ENCODE assay signal across 10 mouse cellular contexts in genomic region chr15:25690066-25690745, GRCm38 (mm10).
DNase-seq lines count a peak whose midpoint lies in the region; ATAC-seq and TF ChIP-seq lines count a peak whose summit lies in the region.
"Had no signal": no experiment of that assay in that cellular context is flagged by ENCODE, and none has a peak within 500 bp of the region (broad histone marks: within the 10 kb centered on the region; RNA-seq: fewer than 3 reads in every experiment).

No protein-coding gene starts in this region.

- ATAC-seq in kidney, embryonic 14.5 days (ENCODE audit: low FRiP score, low TSS enrichment): no peak
- ATAC-seq in midbrain, embryonic 14.5 days (ENCODE audit: low FRiP score, low TSS enrichment): peak; percentile 73; the same call in 1 of the 2 replicates

- no peak overlapping the region for H3K9ac ChIP-seq in kidney, embryonic 14.5 days (ENCODE audit: low read depth, low read length)
- H3K9ac ChIP-seq in midbrain, embryonic 14.5 days (replicated peaks; ENCODE audit: low read length): no peak overlapping the region
- H3K9ac ChIP-seq: heart, embryonic 13.5 days; lung, embryonic 15.5 days had no signal

- no peaks in the 10 kb centered on the region for H3K9me3 ChIP-seq in kidney, embryonic 14.5 days (ENCODE audit: control insufficient read depth, low read length)
- H3K9me3 ChIP-seq in hindbrain, embryonic 10.5 days: no peaks in the 10 kb centered on the region
- no peaks in the 10 kb centered on the region for H3K9me3 ChIP-seq in midbrain, embryonic 14.5 days (ENCODE audit: control insufficient read depth, low read length)
- H3K9me3 ChIP-seq: lung, embryonic 15.5 days had no signal

- no peak for TF ChIP-seq POLR2A in brain, embryonic 14.5 days (IDR thresholded peaks at IDR 0.05; ENCODE audit: borderline replicate concordance, extremely low read depth, insufficient read depth, insufficient read length, poor library complexity, severe bottlenecking)

- H3K36me3 ChIP-seq in kidney, embryonic 14.5 days (ENCODE audit: control insufficient read depth, insufficient read depth, low read length): no peaks in the 10 kb centered on the region
- H3K36me3 ChIP-seq in hindbrain, embryonic 10.5 days: 0 out of 2 replicates have a peak, but pooled peaks cover 7% of the 10 kb centered on the region
- no peaks in the 10 kb centered on the region for H3K36me3 ChIP-seq in midbrain, embryonic 14.5 days (ENCODE audit: control insufficient read depth, insufficient read depth, low read length)
- H3K36me3 ChIP-seq: heart, embryonic 13.5 days had no signal

- 62% methylated on average over 15 of the region's 15 CpGs for WGBS in kidney, embryonic 14.5 days
- WGBS in hindbrain, embryonic 10.5 days: 34% methylated on average over 15 of the region's 15 CpGs
- 8% methylated on average over 15 of the region's 15 CpGs for WGBS in midbrain, embryonic 14.5 days

- intact Hi-C loops in left cerebral cortex, postnatal 25 days (cut with DNase I): no loop called here

- peaks cover 22% of the 10 kb centered on the region for H3K4me1 ChIP-seq in kidney, embryonic 14.5 days (ENCODE audit: control insufficient read depth, insufficient read depth, low read length)
- H3K4me1 ChIP-seq in hindbrain, embryonic 10.5 days (replicated peaks): peaks cover 53% of the 10 kb centered on the region
- peaks cover 21% of the 10 kb centered on the region for H3K4me1 ChIP-seq in midbrain, embryonic 14.5 days (ENCODE audit: control insufficient read depth, insufficient read depth, low read length)
- H3K4me1 ChIP-seq: heart, embryonic 13.5 days had no signal

- no peak overlapping the region for H3K27ac ChIP-seq in kidney, embryonic 14.5 days (ENCODE audit: low read depth, low read length)
- peak overlapping the region; percentile 71 for H3K27ac ChIP-seq in hindbrain, embryonic 10.5 days
- H3K27ac ChIP-seq in midbrain, embryonic 14.5 days (replicated peaks; ENCODE audit: low read depth, low read length): no peak overlapping the region
- H3K27ac ChIP-seq: heart, embryonic 13.5 days; lung, embryonic 15.5 days had no signal

- peak; percentile 6; the same call in 1 of the 2 replicates for TF ChIP-seq CTCF in brain, embryonic 14.5 days (IDR thresholded peaks at IDR 0.05; ENCODE audit: borderline replicate concordance, extremely low read depth, insufficient read depth, insufficient read length)

- DNase-seq in kidney, adult 18-20 months: peak; percentile 45
- DNase-seq in brain, embryonic 14.5 days (ENCODE audit: low read depth): peak; percentile 78
- DNase-seq in hindbrain, embryonic 10.5 days (ENCODE audit: low spot score): peak; percentile 32
- DNase-seq in midbrain, embryonic 14.5 days: peak; percentile 65
- DNase-seq in MN1 (ENCODE audit: low spot score): no peak
- DNase-seq in cerebellum, adult 8-10 months: no peak
- DNase-seq in left cerebral cortex, postnatal 25 days (ENCODE audit: low spot score in 2 of 2): no peak

- no peaks in the 10 kb centered on the region for H3K27me3 ChIP-seq in kidney, embryonic 14.5 days (ENCODE audit: control insufficient read depth, insufficient read depth, low read length)
- H3K27me3 ChIP-seq in hindbrain, embryonic 10.5 days (ENCODE audit: insufficient read depth, poor library complexity, severe bottlenecking): peaks cover 3% of the 10 kb centered on the region; the same call in 1 of the 2 replicates
- H3K27me3 ChIP-seq in midbrain, embryonic 14.5 days (ENCODE audit: control insufficient read depth, insufficient read depth, low read length): no peaks in the 10 kb centered on the region
- H3K27me3 ChIP-seq: lung, embryonic 15.5 days had no signal

- no peak overlapping the region for H3K4me3 ChIP-seq in kidney, embryonic 14.5 days (ENCODE audit: low read length)
- no peak overlapping the region for H3K4me3 ChIP-seq in hindbrain, embryonic 10.5 days
- no peak overlapping the region for H3K4me3 ChIP-seq in midbrain, embryonic 14.5 days (replicated peaks; ENCODE audit: low read depth, low read length)
- H3K4me3 ChIP-seq: heart, embryonic 13.5 days; lung, embryonic 15.5 days had no signal

- H3K4me2 ChIP-seq in kidney, embryonic 14.5 days (replicated peaks; ENCODE audit: low read depth, low read length): no peak overlapping the region
- H3K4me2 ChIP-seq in midbrain, embryonic 14.5 days (ENCODE audit: low read length): no peak overlapping the region
- H3K4me2 ChIP-seq: heart, embryonic 13.5 days; lung, embryonic 15.5 days had no signal

Comparison
In these comparisons a context has a peak if more than half of its experiments do, and no peak if none do; other contexts are left out.
1. DNase-seq: peak in kidney, adult 18-20 months (single experiment), brain, embryonic 14.5 days (single experiment), hindbrain, embryonic 10.5 days (single experiment) and midbrain, embryonic 14.5 days (single experiment); none in MN1 (single experiment), cerebellum, adult 8-10 months (single experiment) and left cerebral cortex, postnatal 25 days (0 of 2).